Mouse (Mus musculus) C2C12 (cell line): ENCODE measurements around the gene Arhgef3. TPM values are rescaled to one million over a fixed set of nuclear protein-coding genes. Genes with fewer than 3 reads are reported as not detected.

ENCODE experiments used
- H3K27me3 ChIP-seq: one replicate; pipeline ENCODE4 v1.6.1; 2011; ENCODE audit not compliant: control insufficient read depth, insufficient read depth, insufficient read length
- H3K36me3 ChIP-seq: one replicate; pipeline ENCODE4 v1.6.1; 2011; ENCODE audit not compliant: control insufficient read depth, insufficient read depth
- H3K4me3 ChIP-seq: one replicate; pipeline ENCODE4 v1.5.1; 2011; ENCODE audit warnings: mild to moderate bottlenecking, control low read depth; ENCODE audit not compliant: poor library complexity, insufficient read depth, severe bottlenecking
- H3K79me2 ChIP-seq: one replicate; pipeline ENCODE4 v1.6.1; 2011; ENCODE audit not compliant: control insufficient read depth, insufficient read depth
- H3K79me3 ChIP-seq: one replicate; pipeline ENCODE4 v1.6.1; 2011; ENCODE audit warnings: low read depth, control low read depth
- H3ac ChIP-seq: one replicate; pipeline ENCODE3; 2011; ENCODE audit warnings: low read depth; ENCODE audit not compliant: control insufficient read depth, insufficient read length
- CEBPB ChIP-seq: IDR thresholded peaks from one replicate; pipeline ENCODE4 v1.6.1; 2011; ENCODE audit warnings: low read depth, mild to moderate bottlenecking, control low read depth, moderate library complexity
- CTCF ChIP-seq: IDR thresholded peaks from one replicate; pipeline ENCODE4 v1.5.1; 2011; ENCODE audit not compliant: control insufficient read depth, insufficient read depth, insufficient read length
- FOSL1 ChIP-seq: IDR thresholded peaks from one replicate; pipeline ENCODE4 v1.8.0; 2011; ENCODE audit warnings: mild to moderate bottlenecking, low read length; ENCODE audit not compliant: poor library complexity, insufficient read depth, severe bottlenecking
- MAX ChIP-seq: IDR thresholded peaks from one replicate; pipeline ENCODE4 v1.6.1; 2011; ENCODE audit warnings: mild to moderate bottlenecking, control low read depth
- MYOD1 ChIP-seq: IDR thresholded peaks from one replicate; pipeline ENCODE4 v1.6.1; 2011; ENCODE audit warnings: low read depth; ENCODE audit not compliant: control insufficient read depth, insufficient read length
- MYOG ChIP-seq: IDR thresholded peaks from one replicate; pipeline ENCODE4 v1.6.1; 2011; ENCODE audit not compliant: control insufficient read depth, insufficient read length; ENCODE audit errors: extremely low read depth
- USF1 ChIP-seq: IDR thresholded peaks from one replicate; pipeline ENCODE4 v1.6.1; 2011; ENCODE audit warnings: low read depth, mild to moderate bottlenecking, control low read depth, moderate library complexity
- polyA plus RNA-seq: library from polyadenylated mRNA; unstranded; fragments of >200 nt; fragmentation: generic; extraction: Trizol; gene quantifications from one replicate; pipeline ENCODE4 v1.2.1, GENCODE M21; 2012; ENCODE audit warnings: missing spikeins

The Arhgef3 gene
- polyA plus RNA-seq, 1 experiment, result 1.1 TPM

DNA sequence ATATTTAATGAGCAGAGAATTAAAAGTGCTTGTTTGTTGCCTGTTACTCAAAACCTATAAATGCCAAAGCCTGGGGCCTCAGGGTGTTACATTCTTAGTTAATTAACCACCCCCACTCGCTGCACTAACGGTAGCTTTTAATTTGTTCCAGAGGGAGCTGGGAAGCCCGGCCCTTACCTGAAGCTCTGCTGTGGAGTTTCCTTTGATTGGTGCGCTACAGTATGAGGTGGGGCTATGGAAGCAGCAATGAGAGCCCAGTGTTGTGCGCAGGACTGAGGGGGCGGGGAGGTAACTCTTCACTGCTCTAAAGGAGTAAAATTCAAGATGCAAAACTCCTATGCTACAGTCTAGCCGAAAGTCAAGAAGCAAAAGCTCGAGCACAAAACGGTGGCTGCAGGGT is 43.9 kb upstream of the Arhgef3 start:
- TF ChIP-seq CTCF (no peak), USF1 (no peak)
- H3ac ChIP-seq, result no peak overlapping the region
- H3K79me2 ChIP-seq, result no peaks in the 10 kb centered on the region
- no peak overlapping the region for H3K4me3 ChIP-seq
- no peaks in the 10 kb centered on the region for H3K79me3 ChIP-seq
- no peaks in the 10 kb centered on the region for H3K27me3 ChIP-seq
- no peaks in the 10 kb centered on the region for H3K36me3 ChIP-seq

- Histone ChIP-seq H3K36me3 (no peaks in the 10 kb centered on the region), H3K4me3 (no peak overlapping the region), H3K27me3 (no peaks in the 10 kb centered on the region), H3K79me2 (no peaks in the 10 kb centered on the region), H3ac (no peak overlapping the region), H3K79me3 (no peaks in the 10 kb centered on the region)
- TF ChIP-seq CEBPB (no peak), FOSL1 (no peak), MYOG (no peak), MYOD1 (no peak), CTCF (no peak), MAX (no peak), USF1 (no peak)
Observed at GRCm38 (mm10) chr14:27071985-27072384, 42.7 kb upstream of the Arhgef3 start.

- H3ac ChIP-seq, result no peak overlapping the region
- TF ChIP-seq MYOG (no peak), CTCF (no peak), CEBPB (no peak), USF1 (no peak)
- H3K4me3 ChIP-seq, result no peak overlapping the region
- H3K27me3 ChIP-seq, result no peaks in the 10 kb centered on the region
- no peaks in the 10 kb centered on the region for H3K79me3 ChIP-seq
- no peaks in the 10 kb centered on the region for H3K36me3 ChIP-seq
- no peaks in the 10 kb centered on the region for H3K79me2 ChIP-seq
Observed at GRCm38 (mm10) chr14:27075084-27075483, 39.6 kb upstream of the Arhgef3 start.

- Histone ChIP-seq H3K36me3 (no peaks in the 10 kb centered on the region), H3ac (no peak overlapping the region), H3K27me3 (no peaks in the 10 kb centered on the region), H3K79me2 (no peaks in the 10 kb centered on the region), H3K79me3 (no peaks in the 10 kb centered on the region), H3K4me3 (no peak overlapping the region)
- TF ChIP-seq MYOD1, result no peak
- no peak for TF ChIP-seq CTCF
- TF ChIP-seq MYOG, result no peak
- TF ChIP-seq MAX, result no peak
Observed at GRCm38 (mm10) chr14:27075909-27076521, 38.7 kb upstream of the Arhgef3 start.

DNA sequence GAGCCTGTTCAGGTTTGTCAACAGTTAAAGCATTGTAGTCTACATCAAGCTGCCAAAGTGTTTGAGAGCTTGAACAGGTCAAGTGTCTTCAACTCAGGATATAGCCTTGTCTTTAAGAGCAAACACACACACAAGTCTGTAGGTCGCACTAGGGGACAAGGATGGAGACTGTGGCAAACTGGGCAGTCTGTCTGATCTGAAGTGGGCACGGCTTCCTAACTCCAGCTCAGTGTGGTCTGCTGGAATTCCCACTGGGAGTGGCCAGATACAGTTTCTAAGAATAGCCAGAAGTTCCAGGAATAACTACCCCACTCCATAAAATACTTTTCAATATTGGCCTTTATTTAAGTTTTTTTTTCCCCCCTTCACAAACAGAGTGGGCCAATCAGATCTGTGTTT is 38.2 kb upstream of the Arhgef3 start:
- TF ChIP-seq USF1 (no peak), CTCF (no peak), CEBPB (no peak), FOSL1 (no peak), MAX (no peak), MYOD1 (no peak), MYOG (no peak)
- Histone ChIP-seq H3K4me3 (no peak overlapping the region), H3K36me3 (no peaks in the 10 kb centered on the region), H3ac (no peak overlapping the region), H3K27me3 (no peaks in the 10 kb centered on the region), H3K79me2 (no peaks in the 10 kb centered on the region), H3K79me3 (no peaks in the 10 kb centered on the region)

- H3K79me3 ChIP-seq, result no peaks in the 10 kb centered on the region
- no peaks in the 10 kb centered on the region for H3K79me2 ChIP-seq
- no peak overlapping the region for H3K4me3 ChIP-seq
- no peaks in the 10 kb centered on the region for H3K36me3 ChIP-seq
- TF ChIP-seq FOSL1 (no peak), MYOD1 (no peak), MYOG (no peak), USF1 (no peak), CEBPB (no peak), MAX (no peak), CTCF (no peak)
- no peak overlapping the region for H3ac ChIP-seq
- no peaks in the 10 kb centered on the region for H3K27me3 ChIP-seq
Observed at GRCm38 (mm10) chr14:27081536-27082275, 33.0 kb upstream of the Arhgef3 start.
